Mouse (Mus musculus) thymus, adult 2 months (tissue): ENCODE results near the gene Elob. TPM values are rescaled to one million over a fixed set of nuclear protein-coding genes. Genes with fewer than 3 reads are reported as not detected.

Experiments
- DNase-seq: peaks from one replicate; pipeline ENCODE4 v3.0.0; 2021
- H3K27ac ChIP-seq: fragments of 200-500 bp; 2 replicates; pipeline ENCODE4 v1.5.1; 2012; ENCODE audit warnings: low read length, control low read depth; ENCODE audit not compliant: control insufficient read depth, insufficient read depth
- H3K27me3 ChIP-seq: fragments of 200-500 bp; 2 replicates; pipeline ENCODE4 v1.6.1; 2012; ENCODE audit warnings: mild to moderate bottlenecking, low read length, moderate library complexity, mixed read lengths; ENCODE audit not compliant: control insufficient read depth, insufficient read depth
- H3K36me3 ChIP-seq: fragments of 200-500 bp; 2 replicates; pipeline ENCODE4 v1.6.1; 2012; ENCODE audit warnings: mild to moderate bottlenecking, low read length, moderate library complexity; ENCODE audit not compliant: control insufficient read depth, insufficient read depth
- H3K4me1 ChIP-seq: fragments of 200-500 bp; replicated peaks from 2 replicates; pipeline ENCODE4 v1.6.1; 2012; ENCODE audit warnings: low read length; ENCODE audit not compliant: control insufficient read depth, insufficient read depth
- H3K4me3 ChIP-seq: fragments of 200-500 bp; 2 replicates; pipeline ENCODE4 v1.5.1; 2012; ENCODE audit warnings: mild to moderate bottlenecking, low read length, control low read depth, moderate library complexity; ENCODE audit not compliant: control insufficient read depth, insufficient read depth
- CTCF ChIP-seq: fragments of 200-500 bp; IDR thresholded peaks from 2 replicates; pipeline ENCODE4 v1.5.1; 2012; ENCODE audit warnings: mild to moderate bottlenecking, control low read depth, low read length, moderate library complexity, borderline replicate concordance; ENCODE audit not compliant: control insufficient read depth, poor library complexity, insufficient read depth; ENCODE audit errors: extremely low read depth
- POLR2A ChIP-seq: fragments of 200-500 bp; IDR thresholded peaks from 2 replicates; pipeline ENCODE4 v1.6.1; 2012; ENCODE audit warnings: mild to moderate bottlenecking, low read length, control low read depth, moderate library complexity; ENCODE audit not compliant: control insufficient read depth, poor library complexity, insufficient read depth; ENCODE audit errors: extremely low read depth
- WGBS: fragments of 180-500 bp; shearing (Covaris S2); methylation state at CpG from one replicate; pipeline ENCODE4 v1.1.7; 2018; 5-methylcytosine and 5-hydroxymethylcytosine counted together
- polyA plus RNA-seq: library from polyadenylated mRNA; depleted of rRNA; stranded (reverse); fragments of >200 nt; gene quantifications from 2 replicates; pipeline ENCODE4 v1.2.3, GENCODE M21; 2012; rRNA removed

Elob gene
- polyA plus RNA-seq, 1 experiment, result 815 TPM

DNA sequence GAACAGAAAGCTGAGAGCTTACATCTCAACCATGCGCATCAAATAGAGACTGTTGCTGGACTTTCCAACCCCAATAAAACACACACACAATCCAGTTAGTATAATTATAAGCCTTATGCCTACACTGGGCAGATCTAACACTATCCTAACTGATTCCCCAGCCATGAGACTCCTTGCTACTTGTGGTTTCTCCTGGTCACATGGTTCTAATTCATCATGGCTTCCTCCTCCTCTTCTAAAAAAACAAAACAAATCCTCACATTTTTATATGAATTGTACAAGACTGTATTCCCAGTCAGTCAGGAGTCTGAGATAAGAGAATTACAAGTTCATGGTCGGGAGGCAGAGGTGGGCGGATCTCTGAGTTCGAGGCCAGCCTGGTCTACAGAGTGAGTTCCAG is 40.0 kb downstream of the Elob start:
- no peak overlapping the region for H3K27ac ChIP-seq
- no peaks in the 10 kb centered on the region for H3K27me3 ChIP-seq
- H3K4me1 ChIP-seq, result peaks cover 21% of the 10 kb centered on the region
- no peaks in the 10 kb centered on the region for H3K36me3 ChIP-seq
- TF ChIP-seq CTCF (no peak), POLR2A (no peak)
- no peak overlapping the region for H3K4me3 ChIP-seq
- no peak for DNase-seq
- WGBS, result 94% methylated on average over 4 of the region's 4 CpGs

DNA sequence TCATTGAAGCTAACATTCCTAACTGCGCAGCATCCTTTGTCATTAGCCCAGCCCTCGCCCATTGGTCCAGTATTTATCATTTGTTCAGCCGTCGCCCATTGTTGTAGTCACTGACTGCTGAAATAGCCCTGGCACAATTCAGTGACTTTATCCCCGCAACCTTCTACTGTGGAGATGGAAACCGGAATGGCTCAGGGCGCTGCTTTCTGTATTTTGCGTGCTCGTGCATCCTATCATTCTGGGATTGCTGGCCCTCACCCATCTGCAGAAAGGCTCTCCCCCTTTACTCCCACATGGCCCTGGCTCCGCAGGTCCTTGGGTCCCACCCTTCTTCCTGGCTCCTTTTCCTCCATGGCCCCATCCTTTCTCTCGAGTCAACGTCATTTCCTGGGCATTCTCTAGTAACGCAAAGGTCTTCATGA is 42.4 kb downstream of the Elob start:
- no peak overlapping the region for H3K27ac ChIP-seq
- no peak overlapping the region for H3K4me3 ChIP-seq
- no peaks in the 10 kb centered on the region for H3K36me3 ChIP-seq
- H3K27me3 ChIP-seq, result no peaks in the 10 kb centered on the region
- no peak for DNase-seq
- TF ChIP-seq CTCF (no peak), POLR2A (no peak)
- H3K4me1 ChIP-seq, result peaks cover 19% of the 10 kb centered on the region
- whole genome bisulfite sequencing, result 71% methylated on average over 13 of the region's 13 CpGs

DNA sequence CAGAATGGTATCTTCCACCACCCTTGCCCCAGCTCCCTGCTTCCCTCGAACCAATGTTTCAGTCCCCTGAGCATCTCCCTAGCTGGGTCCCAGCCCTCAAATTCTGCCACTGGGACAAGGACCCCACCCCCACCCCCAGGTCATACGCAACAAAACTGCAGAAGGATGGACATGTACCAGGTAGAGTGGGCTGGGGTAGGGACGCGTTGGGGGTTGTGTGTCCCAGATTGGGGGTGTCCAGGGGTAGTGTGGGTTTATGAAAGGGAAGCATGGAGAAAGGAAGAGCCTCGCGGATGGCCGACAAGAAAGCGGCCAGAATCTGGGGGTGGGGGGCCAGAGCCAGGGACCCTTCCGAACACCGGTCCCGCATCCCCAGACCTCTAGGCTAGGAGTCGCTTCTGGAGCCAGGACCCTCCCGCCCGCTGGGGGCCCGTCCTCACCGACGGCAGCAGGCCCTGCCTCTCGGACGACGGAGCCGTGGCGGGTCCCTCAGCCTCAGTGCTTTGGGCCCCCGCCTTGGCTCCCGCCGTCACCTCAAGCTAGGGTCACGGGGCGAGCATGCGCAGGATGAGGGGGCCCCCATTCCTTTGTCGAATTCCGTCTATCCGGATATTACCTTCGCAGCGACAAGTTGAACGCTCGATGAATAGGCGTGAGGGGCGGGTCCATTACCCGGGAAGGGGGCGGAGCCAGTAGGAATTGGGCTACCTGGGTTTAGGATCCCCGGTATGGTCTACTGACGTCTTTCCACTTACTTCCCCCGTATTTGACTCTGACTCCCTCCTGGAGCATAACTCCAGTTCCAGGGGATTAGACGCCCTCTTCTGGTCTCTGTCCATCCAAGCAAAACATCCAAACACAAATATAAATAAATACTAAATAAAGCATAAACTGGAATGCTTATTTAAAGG is 43.1 kb downstream of the Elob start, which contains the start of gene Flywch2:
TSS of gene Flywch2 (minus strand) at position 521 of the 911 bp plus-strand sequence.
- Histone ChIP-seq H3K27me3 (no peaks in the 10 kb centered on the region), H3K4me3 (peak within 1 kb of the TSS; percentile 37), H3K4me1 (peaks cover 13% of the 10 kb centered on the region), H3K36me3 (no peaks in the 10 kb centered on the region), H3K27ac (no peak within 1 kb of the TSS)
- peak; percentile 63 for DNase-seq
- no peak for TF ChIP-seq CTCF
- TF ChIP-seq POLR2A, result no peak
- WGBS, result 14% methylated on average over 43 of the region's 43 CpGs

DNA sequence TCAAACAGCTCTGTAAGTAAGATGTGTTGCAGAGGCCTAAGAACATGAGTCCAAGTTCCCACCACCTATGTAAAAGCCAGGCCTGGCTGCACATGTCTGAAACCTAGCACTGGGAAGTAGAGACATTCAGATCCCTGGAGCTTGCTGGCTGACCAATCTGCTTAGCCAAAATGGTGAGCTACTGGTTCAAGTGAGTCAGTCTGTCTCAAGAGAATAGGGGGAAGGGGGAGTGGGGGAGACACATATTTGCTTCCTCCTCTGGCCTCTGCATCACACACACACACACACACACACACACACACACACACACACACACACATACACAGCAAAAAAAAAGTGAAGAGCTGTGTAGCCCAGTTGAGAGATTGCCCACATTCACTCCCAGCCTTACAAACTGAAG is 45.6 kb downstream of the Elob start:
- no peak overlapping the region for H3K27ac ChIP-seq
- no peak for DNase-seq

DNA sequence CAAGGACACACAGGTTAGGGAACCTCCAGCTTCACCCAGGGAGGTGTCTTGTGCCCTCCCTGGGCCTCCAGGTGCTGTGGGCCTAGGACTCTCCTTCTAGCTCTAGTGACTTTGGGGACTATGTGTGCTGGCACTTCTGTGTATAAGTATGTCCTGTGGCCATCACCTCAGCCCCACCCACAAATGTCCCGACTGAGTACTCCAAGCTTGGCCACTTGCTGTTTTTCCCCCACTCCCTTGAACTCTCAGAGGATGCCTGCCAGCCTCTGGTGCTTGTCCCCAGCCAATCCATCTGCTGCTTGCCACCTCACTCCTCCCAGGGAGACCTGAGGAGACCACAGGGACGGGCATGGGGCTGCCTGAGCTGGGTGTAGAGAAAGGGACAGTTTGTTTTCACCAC is 50.5 kb downstream of the Elob start:
- DNase-seq, result no peak
- Histone ChIP-seq H3K4me3 (no peak overlapping the region), H3K4me1 (no peaks in the 10 kb centered on the region), H3K27me3 (no peaks in the 10 kb centered on the region), H3K36me3 (no peaks in the 10 kb centered on the region), H3K27ac (no peak overlapping the region)
- TF ChIP-seq POLR2A (no peak), CTCF (no peak)
- 63% methylated on average over 2 of the region's 2 CpGs for WGBS

More for the DNA sequence above, 45.6 kb downstream of the Elob start:
- TF ChIP-seq POLR2A (no peak), CTCF (no peak)
- H3K4me1 ChIP-seq, result peaks cover 10% of the 10 kb centered on the region
- no peaks in the 10 kb centered on the region for H3K27me3 ChIP-seq
- no peaks in the 10 kb centered on the region for H3K36me3 ChIP-seq
- H3K4me3 ChIP-seq, result no peak overlapping the region

DNA sequence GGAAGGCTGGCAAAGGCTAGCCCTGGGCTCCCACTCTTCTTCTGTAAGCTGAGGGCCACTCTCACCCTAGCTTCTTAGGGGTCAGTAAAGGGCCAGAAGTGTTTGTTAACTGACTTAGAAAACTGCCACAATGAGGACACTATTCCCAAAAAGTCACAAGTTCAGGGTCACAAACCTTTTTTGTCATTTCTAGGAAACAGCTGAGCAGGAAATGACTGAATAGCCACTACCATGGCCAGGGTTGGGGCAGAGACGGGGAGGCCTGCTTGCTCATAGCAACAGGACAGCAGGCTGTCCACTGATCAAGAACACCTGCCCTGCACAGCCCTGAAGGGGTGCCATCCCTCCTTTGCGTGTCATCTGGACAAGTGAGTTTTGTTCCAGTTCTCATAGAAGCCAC is 51.8 kb downstream of the Elob start:
- WGBS, result 96% methylated on average over 2 of the region's 2 CpGs
- no peak overlapping the region for H3K27ac ChIP-seq
- TF ChIP-seq POLR2A (no peak), CTCF (no peak)
- no peaks in the 10 kb centered on the region for H3K27me3 ChIP-seq
- no peak for DNase-seq
- H3K36me3 ChIP-seq, result no peaks in the 10 kb centered on the region
- H3K4me3 ChIP-seq, result no peak overlapping the region
- H3K4me1 ChIP-seq, result no peaks in the 10 kb centered on the region

DNA sequence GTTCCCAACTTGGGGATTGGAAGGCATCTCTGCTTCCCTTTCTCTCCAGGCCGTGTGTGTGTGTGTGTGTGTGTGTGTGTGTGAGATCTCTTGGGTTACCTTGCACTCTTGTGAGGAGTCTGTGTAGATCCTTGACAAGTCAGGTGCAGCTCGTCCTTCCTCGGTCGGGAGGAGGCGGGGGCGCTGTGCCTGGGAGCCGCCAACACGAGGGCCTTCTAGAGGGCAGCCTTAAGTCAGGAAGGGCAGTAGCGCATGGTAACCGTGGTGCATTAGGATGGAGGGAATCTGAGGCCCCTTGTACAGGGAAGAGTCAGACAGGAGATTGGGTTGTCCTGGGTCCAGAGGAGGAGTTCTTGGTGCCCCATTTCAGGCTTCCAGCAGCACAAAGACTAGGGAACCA is 52.7 kb downstream of the Elob start:
- H3K4me1 ChIP-seq, result no peaks in the 10 kb centered on the region
- DNase-seq, result no peak
- WGBS, result 91% methylated on average over 10 of the region's 10 CpGs
- no peaks in the 10 kb centered on the region for H3K36me3 ChIP-seq
- no peak overlapping the region for H3K4me3 ChIP-seq
- no peak overlapping the region for H3K27ac ChIP-seq
- H3K27me3 ChIP-seq, result no peaks in the 10 kb centered on the region
- TF ChIP-seq CTCF (no peak), POLR2A (no peak)

Other genes starting within 250 kb of the Elob start
- gene Zfp13, start 229.6 kb downstream of the Elob start, polyA plus RNA-seq, result 2.5 and 3.0 TPM in 2 replicates
- 0.18 and 0.20 TPM in 2 replicates for gene Zscan10, start 228.3 kb downstream of the Elob start, polyA plus RNA-seq
- gene Mmp25, start 183.9 kb downstream of the Elob start, polyA plus RNA-seq, result 7.2 and 7.4 TPM in 2 replicates
- 0.43 and 0.49 TPM in 2 replicates for gene Bicdl2, start 168.6 kb downstream of the Elob start, polyA plus RNA-seq
- 143 and 192 TPM in 2 replicates for gene Hcfc1r1, start 155.5 kb downstream of the Elob start, polyA plus RNA-seq
- gene Thoc6, start 155.3 kb downstream of the Elob start, polyA plus RNA-seq, result 78.3 and 84.5 TPM in 2 replicates
- 10.2 and 11.4 TPM in 2 replicates for gene Tnfrsf12a, start 151.7 kb downstream of the Elob start, polyA plus RNA-seq
- gene Cldn6, start 149.9 kb downstream of the Elob start, polyA plus RNA-seq, result 0.47 and 0.51 TPM in 2 replicates
- 1.1 and 1.9 TPM in 2 replicates for gene Cldn9, start 145.1 kb downstream of the Elob start, polyA plus RNA-seq
- 0.19 and 0.27 TPM in 2 replicates for gene 1520401A03Rik, start 106.4 kb downstream of the Elob start, polyA plus RNA-seq
- gene Pkmyt1, start 102.8 kb downstream of the Elob start, polyA plus RNA-seq, result 145 and 182 TPM in 2 replicates
- gene Paqr4, start 88.3 kb downstream of the Elob start, polyA plus RNA-seq, result 12.4 and 13.2 TPM in 2 replicates
- 2.8 and 3.8 TPM in 2 replicates for gene Kremen2, start 83.3 kb downstream of the Elob start, polyA plus RNA-seq
- 32.0 and 33.6 TPM in 2 replicates for gene Flywch1, start 57.5 kb downstream of the Elob start, polyA plus RNA-seq
- 2.3 and 4.0 TPM in 2 replicates for gene Flywch2, start 43.1 kb downstream of the Elob start, polyA plus RNA-seq
- 874 and 1,056 TPM in 2 replicates for gene Srrm2, start 38.6 kb downstream of the Elob start, polyA plus RNA-seq
- gene Prss33, start 6.9 kb upstream of the Elob start, polyA plus RNA-seq, result 1.6 and 2.8 TPM in 2 replicates
- 0.51 and 0.65 TPM in 2 replicates for gene Prss32, start 14.7 kb upstream of the Elob start, polyA plus RNA-seq
- 0.34 and 0.59 TPM in 2 replicates for gene Prss41, start 15.0 kb upstream of the Elob start, polyA plus RNA-seq
- gene Prss21, start 38.9 kb upstream of the Elob start, polyA plus RNA-seq, result 0.11 TPM in 1 of 2 replicates, not detected in the other
- 0.58 TPM in 1 of 2 replicates, not detected in the other for gene Dcpp1, start 51.7 kb upstream of the Elob start, polyA plus RNA-seq
- 0.35 and 0.55 TPM in 2 replicates for gene Dcpp2, start 51.7 kb upstream of the Elob start, polyA plus RNA-seq
- gene Dcpp3, start 88.3 kb upstream of the Elob start, polyA plus RNA-seq, result 0.34 TPM in 2 replicates
- 0.23 and 0.43 TPM in 2 replicates for gene Sbp, start 112.5 kb upstream of the Elob start, polyA plus RNA-seq
- 0.88 and 1.6 TPM in 2 replicates for gene Sbpl, start 126.1 kb upstream of the Elob start, polyA plus RNA-seq
- gene Prss30, start 151.4 kb upstream of the Elob start, polyA plus RNA-seq, result 2.5 and 2.7 TPM in 2 replicates
- 0.52 and 1.0 TPM in 2 replicates for gene Prss22, start 169.0 kb upstream of the Elob start, polyA plus RNA-seq
- gene Prss27, start 209.0 kb upstream of the Elob start, polyA plus RNA-seq, result 0.98 and 2.5 TPM in 2 replicates
- gene Kctd5, start 244.3 kb upstream of the Elob start, polyA plus RNA-seq, result 38.9 and 44.6 TPM in 2 replicates